Mouse (Mus musculus) lung, postnatal 10 days (tissue): ENCODE measurements around the gene Btbd11.
"Not testable (repeated sequence)": the region's sequence is repeated elsewhere in the genome, so short reads cannot be mapped to it uniquely, and the experiment has no call there.

Experiments used
- DNase-seq: peaks from one replicate; pipeline ENCODE4 v3.0.0; 2021

The Btbd11 gene

GRCm38 (mm10) chr10:85694429-85694828 is 307.8 kb downstream of the Btbd11 start:
- DNase-seq: not testable (repeated sequence)

GRCm38 (mm10) chr10:85699721-85700120 is 313.1 kb downstream of the Btbd11 start:
- no peak for DNase-seq

GRCm38 (mm10) chr10:85709790-85710189 is 323.2 kb downstream of the Btbd11 start:
- DNase-seq: not testable (repeated sequence)
